Mouse (Mus musculus) lung, adult 2 months (tissue): ENCODE measurements around the gene Atg5.

Experiments used
- CTCF ChIP-seq: fragments of 200-500 bp; IDR thresholded peaks from 2 replicates; pipeline ENCODE4 v1.5.1; 2011; ENCODE audit warnings: mild to moderate bottlenecking, low read length, control low read depth; ENCODE audit not compliant: insufficient read depth
- POLR2A ChIP-seq: fragments of 200-500 bp; IDR thresholded peaks from 2 replicates; pipeline ENCODE4 v1.6.1; 2011; ENCODE audit warnings: low read depth, mild to moderate bottlenecking, control low read depth, low read length, borderline replicate concordance; ENCODE audit errors: extremely low read depth

- TF ChIP-seq POLR2A: no peak
- TF ChIP-seq CTCF: no peak
Observed at GRCm38 (mm10) chr10:44372210-44372609, 104.1 kb downstream of the Atg5 start.
